Mouse (Mus musculus) frontal cortex, postnatal 25 days (tissue): Measurements from ENCODE around the gene Sbk2.
"Not testable (repeated sequence)": the region's sequence is repeated elsewhere in the genome, so short reads cannot be mapped to it uniquely, and the experiment has no call there.

Experiments
- DNase-seq, 2 experiments: peaks; one replicate each; pipeline ENCODE4 v3.0.0; 2022; ENCODE audit warnings: low spot score in 2 of 2

Sbk2 gene

GRCm38 (mm10) chr7:4964272-4964671 lies at the start of gene Sbk2:
Gene Sbk2, minus strand, starts transcription at chr7:4964406.
- DNase-seq, result peak; percentile 30 to 49

- DNase-seq, result no peak
These were observed 48.7 kb upstream of the Sbk2 start for GRCm38 (mm10) chr7:5012681-5013513.

GRCm38 (mm10) chr7:5008229-5008628 lies 44.0 kb upstream of the Sbk2 start:
- DNase-seq, result no peak

- DNase-seq, result not testable (repeated sequence)
These were observed 38.7 kb upstream of the Sbk2 start for GRCm38 (mm10) chr7:5002876-5003275.

- no peak for DNase-seq
These were observed 35.7 kb upstream of the Sbk2 start for GRCm38 (mm10) chr7:4999876-5000275.

GRCm38 (mm10) chr7:4996934-4997333 lies 32.7 kb upstream of the Sbk2 start:
- DNase-seq, result no peak

GRCm38 (mm10) chr7:4996003-4996895 lies 32.0 kb upstream of the Sbk2 start, which contains the start of gene Zfp579:
Gene Zfp579, minus strand, starts transcription at chr7:4996158.
- peak; percentile 83 to 89 for DNase-seq

- DNase-seq, result no peak
These were observed 31.2 kb upstream of the Sbk2 start for GRCm38 (mm10) chr7:4995268-4996002.

GRCm38 (mm10) chr7:4993999-4994788 lies 30.0 kb upstream of the Sbk2 start:
- no peak for DNase-seq

GRCm38 (mm10) chr7:4993347-4993998 lies 29.3 kb upstream of the Sbk2 start:
- DNase-seq, result no peak

GRCm38 (mm10) chr7:4988250-4988649 lies 24.0 kb upstream of the Sbk2 start:
- no peak for DNase-seq

- DNase-seq, result no peak
These were observed 12.6 kb upstream of the Sbk2 start for GRCm38 (mm10) chr7:4976832-4977231.

- no peak for DNase-seq
These were observed 11.2 kb upstream of the Sbk2 start for GRCm38 (mm10) chr7:4975455-4975854.

- DNase-seq, result no peak
These were observed 8.3 kb upstream of the Sbk2 start for GRCm38 (mm10) chr7:4972321-4973047.

- DNase-seq, result no peak
These were observed 7.5 kb upstream of the Sbk2 start for GRCm38 (mm10) chr7:4971710-4972109.

- DNase-seq, result no peak
These were observed 6.9 kb upstream of the Sbk2 start, which contains the start of gene Sbk3 for GRCm38 (mm10) chr7:4971068-4971467. Gene Sbk3, minus strand, starts transcription at chr7:4971168.

- DNase-seq, result no peak
These were observed 782 bp upstream of the Sbk2 start for GRCm38 (mm10) chr7:4964988-4965387.

GRCm38 (mm10) chr7:4963527-4963926 lies 679 bp downstream of the Sbk2 start:
- DNase-seq, result no peak

GRCm38 (mm10) chr7:4957361-4957760 lies 6.8 kb downstream of the Sbk2 start:
- no peak for DNase-seq
